Mouse (Mus musculus): ENCODE measurements around the gene Pld6.

The Pld6 gene

GRCm38 (mm10) chr11:59787199-59787781 lies at the start of gene Pld6:
Gene Pld6, minus strand, starts transcription at chr11:59787645.
- peak; percentile 21 for DNase-seq (ENCODE audit: low spot score)

GRCm38 (mm10) chr11:59821625-59822024 lies 34.2 kb upstream of the Pld6 start:
- no peak for DNase-seq (ENCODE audit: low spot score)

DNA sequence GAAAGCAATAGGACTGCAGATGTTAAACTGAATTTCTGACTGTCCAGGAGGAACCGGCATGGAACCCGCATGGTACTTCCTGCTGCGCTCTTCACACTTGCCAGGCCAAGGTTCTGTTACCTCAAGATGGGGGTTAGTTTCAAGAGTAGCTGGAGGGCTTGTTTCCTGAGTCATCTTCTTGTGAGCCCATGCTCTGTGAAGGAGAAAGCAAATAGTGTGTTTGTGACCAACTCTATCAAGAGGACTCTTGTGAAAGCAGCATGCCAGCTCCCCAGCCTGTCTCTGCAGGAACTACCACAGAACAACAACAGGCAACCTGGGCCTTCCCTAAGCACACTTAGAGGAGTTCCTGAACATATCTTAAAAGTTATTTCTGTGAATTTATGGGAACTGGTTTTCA lies 30.5 kb upstream of the Pld6 start:
- no peak for DNase-seq (ENCODE audit: low spot score)

DNA sequence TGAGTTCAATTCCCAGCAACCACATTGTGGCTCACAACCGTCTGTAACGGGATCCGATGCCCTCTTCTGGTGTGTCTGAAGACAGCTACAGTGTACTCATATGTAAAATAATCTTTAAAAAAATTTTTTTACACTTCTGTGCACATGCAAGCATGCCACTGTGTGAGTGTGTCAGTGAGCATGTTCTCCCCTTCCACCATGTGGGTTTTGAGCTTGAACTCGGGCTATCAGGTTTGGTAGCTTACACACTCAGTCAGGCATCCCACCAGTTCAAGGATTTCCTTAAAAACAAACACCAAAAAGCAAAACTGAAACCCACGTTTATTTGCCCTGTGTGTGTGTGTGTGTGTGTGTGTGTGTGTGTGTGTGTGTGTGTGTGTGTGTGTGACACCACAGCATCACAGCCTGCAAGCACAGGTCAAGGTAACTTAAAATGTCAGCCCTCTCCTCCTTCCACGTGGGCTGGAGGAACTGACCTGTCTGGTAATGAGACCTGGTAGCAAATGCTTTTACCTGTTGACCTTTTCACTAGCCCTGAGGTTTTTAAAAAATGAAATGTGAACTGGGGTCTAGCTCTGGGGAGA lies 28.1 kb upstream of the Pld6 start:
- DNase-seq (ENCODE audit: low spot score) = no peak

- DNase-seq (ENCODE audit: low spot score) = no peak
Observed at GRCm38 (mm10) chr11:59814936-59815335, 27.5 kb upstream of the Pld6 start.

DNA sequence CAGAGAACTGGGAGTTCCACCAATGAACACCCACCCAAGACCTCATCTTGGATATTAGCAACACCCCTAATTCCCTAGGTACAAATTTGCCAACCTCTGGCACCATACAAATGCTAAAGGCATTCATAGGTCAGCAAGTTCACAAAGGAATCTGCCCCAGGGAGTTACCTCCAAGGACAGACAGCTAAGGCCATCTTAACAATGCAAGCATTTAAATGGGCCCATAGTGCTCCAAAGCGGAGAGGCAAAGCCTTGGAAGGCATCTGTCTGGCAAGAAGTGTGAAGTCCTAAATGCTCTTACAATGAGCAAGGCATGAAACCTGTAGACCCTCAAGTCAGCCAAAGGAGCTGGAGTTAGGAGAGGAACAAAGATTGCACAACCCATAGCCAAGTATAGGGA lies 26.9 kb upstream of the Pld6 start:
- DNase-seq (ENCODE audit: low spot score) = no peak

GRCm38 (mm10) chr11:59813276-59813675 lies 25.8 kb upstream of the Pld6 start:
- no peak for DNase-seq (ENCODE audit: low spot score)

DNA sequence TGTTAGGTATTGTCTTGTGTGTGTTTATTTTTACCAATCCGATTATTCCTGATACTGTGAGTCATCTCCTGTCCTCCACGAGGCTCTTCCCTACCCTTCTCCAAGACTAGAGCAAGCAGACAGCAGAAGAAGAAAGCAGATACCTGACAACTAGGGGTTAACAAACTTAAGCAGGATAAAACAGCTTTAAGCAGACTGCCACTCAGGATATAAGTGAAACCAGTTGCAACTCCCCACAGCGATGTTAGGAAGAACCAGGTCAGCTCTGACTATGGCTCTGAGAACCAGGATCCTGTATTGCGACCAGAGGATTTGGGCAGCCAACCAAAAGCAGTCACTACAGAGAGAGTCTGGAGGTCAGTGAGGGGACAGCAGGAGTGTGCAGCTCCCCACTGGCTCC lies 23.8 kb upstream of the Pld6 start:
- peak; percentile 75 for DNase-seq (ENCODE audit: low spot score)

DNA sequence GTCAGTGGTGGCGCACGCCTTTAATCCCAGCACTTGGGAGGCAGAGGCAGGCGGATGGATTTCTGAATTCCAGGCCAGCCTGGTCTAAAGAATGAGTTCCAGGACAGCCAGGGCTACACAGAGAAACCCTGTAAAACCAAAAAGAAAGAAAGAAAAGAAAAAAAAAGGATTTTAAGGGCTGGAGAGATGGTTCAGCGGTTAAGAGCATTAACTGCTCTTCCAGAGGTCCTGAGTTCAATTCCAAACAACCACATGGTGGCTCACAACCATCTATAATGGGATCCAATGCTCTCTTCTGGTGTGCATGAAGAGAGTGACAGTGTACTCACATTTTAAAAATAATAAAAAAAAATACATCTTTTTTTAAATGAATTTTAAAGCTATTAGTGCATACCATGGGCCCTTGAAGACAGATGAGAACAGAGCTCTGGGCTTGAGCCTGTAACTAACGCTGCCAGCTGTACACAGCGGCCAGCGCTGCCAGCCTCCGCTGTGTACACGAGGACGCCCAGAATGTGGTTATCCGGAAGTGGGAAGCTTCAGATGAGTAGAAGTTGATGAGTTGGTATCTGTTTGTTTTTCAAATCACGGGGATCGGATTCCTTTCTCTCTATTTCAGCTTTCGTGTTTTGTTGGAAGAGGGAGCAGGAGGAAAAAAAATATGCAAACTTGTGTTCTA lies 23.2 kb upstream of the Pld6 start:
- peak; percentile 73 for DNase-seq (ENCODE audit: low spot score)

- DNase-seq (ENCODE audit: low spot score) = peak; percentile 92
Observed at GRCm38 (mm10) chr11:59809670-59810474, 22.4 kb upstream of the Pld6 start, which contains the start of gene Flcn. Gene Flcn, minus strand, starts transcription at chr11:59810016.

- DNase-seq (ENCODE audit: low spot score) = peak; percentile 64
Observed at GRCm38 (mm10) chr11:59809071-59809669, 21.7 kb upstream of the Pld6 start.

- DNase-seq (ENCODE audit: low spot score) = no peak
Observed at GRCm38 (mm10) chr11:59808170-59808960, 20.9 kb upstream of the Pld6 start.

DNA sequence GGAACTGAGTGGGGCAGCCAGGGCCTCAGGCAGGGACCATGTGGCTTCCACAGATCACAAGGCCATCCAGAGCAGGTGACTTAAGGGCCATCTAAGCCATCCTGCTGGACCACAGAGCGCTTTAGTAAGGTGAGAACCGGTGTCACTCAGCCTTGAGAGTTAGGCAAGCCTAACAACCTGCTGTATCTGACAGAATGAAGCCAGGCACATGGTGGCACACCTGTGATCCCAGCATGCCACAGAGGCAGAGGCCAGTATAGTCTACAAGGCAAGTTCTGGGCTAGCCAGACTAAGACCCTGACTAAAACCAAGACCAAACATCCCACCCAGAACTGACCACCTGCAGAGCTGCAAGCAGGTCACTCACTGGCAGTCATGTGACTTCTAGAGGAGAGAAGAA lies 18.2 kb upstream of the Pld6 start:
- DNase-seq (ENCODE audit: low spot score) = no peak

GRCm38 (mm10) chr11:59805256-59805655 lies 17.8 kb upstream of the Pld6 start:
- DNase-seq (ENCODE audit: low spot score) = no peak

- DNase-seq (ENCODE audit: low spot score) = peak; percentile 21
Observed at GRCm38 (mm10) chr11:59804409-59805110, 17.1 kb upstream of the Pld6 start.

- DNase-seq (ENCODE audit: low spot score) = no peak
Observed at GRCm38 (mm10) chr11:59803516-59803915, 16.1 kb upstream of the Pld6 start.

DNA sequence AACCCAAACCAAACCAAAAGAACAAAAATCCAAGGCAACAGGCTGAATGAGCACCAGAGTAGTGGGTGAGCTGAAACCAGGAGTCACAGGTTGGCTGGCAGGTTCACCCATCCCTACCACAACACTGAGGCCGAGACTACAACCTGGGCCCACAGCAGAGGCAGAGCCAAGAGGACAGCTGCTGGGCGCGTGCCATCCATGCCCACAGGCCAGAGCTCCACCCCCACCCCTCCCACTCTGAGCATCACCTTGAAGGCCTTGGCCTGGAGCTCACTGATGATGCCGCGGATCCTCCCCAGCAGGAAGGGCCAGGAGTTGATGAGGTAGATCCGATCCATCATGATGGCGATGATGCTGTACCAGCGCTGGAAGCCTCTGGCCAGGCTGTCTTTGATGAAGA lies 14.4 kb upstream of the Pld6 start:
- DNase-seq (ENCODE audit: low spot score) = no peak

- no peak for DNase-seq (ENCODE audit: low spot score)
Observed at GRCm38 (mm10) chr11:59800412-59800811, 13.0 kb upstream of the Pld6 start.

GRCm38 (mm10) chr11:59793390-59793789 lies 5.9 kb upstream of the Pld6 start:
- DNase-seq (ENCODE audit: low spot score) = no peak

- DNase-seq (ENCODE audit: low spot score) = no peak
Observed at GRCm38 (mm10) chr11:59789311-59789710, 1.9 kb upstream of the Pld6 start.

Measured in MN1 (cell line).